In genomic region chr6:92589381-92590065, GRCm38 (mm10) we compare ENCODE assay signal across 20 mouse cellular contexts.
DNase-seq lines count a peak whose midpoint lies in the region; ATAC-seq and TF ChIP-seq lines count a peak whose summit lies in the region.
"Had no signal": no experiment of that assay in that cellular context is flagged by ENCODE, and none has a peak within 500 bp of the region (broad histone marks: within the 10 kb centered on the region; RNA-seq: fewer than 3 reads in every experiment).

No protein-coding gene starts in this region.

- H3K4me1 ChIP-seq in heart, embryonic 11.5 days (ENCODE audit: control insufficient read depth, insufficient read depth, low read length) = no peaks in the 10 kb centered on the region
- H3K4me1 ChIP-seq: embryonic facial prominence, embryonic 13.5 days; forebrain, embryonic 10.5 days; heart, embryonic 15.5 days; hindbrain, embryonic 10.5 days; limb, embryonic 12.5 days; liver, embryonic 13.5 days; midbrain, embryonic 13.5 days; neural tube, embryonic 15.5 days had no signal

- H3K9ac ChIP-seq in heart, embryonic 11.5 days (ENCODE audit: low read depth, low read length) = no peak overlapping the region
- H3K9ac ChIP-seq: embryonic facial prominence, embryonic 13.5 days; heart, embryonic 15.5 days; limb, embryonic 12.5 days; liver, embryonic 13.5 days; midbrain, embryonic 13.5 days; neural tube, embryonic 15.5 days had no signal

- 69% methylated on average over 5 of the region's 5 CpGs for WGBS in heart, embryonic 11.5 days (ENCODE audit: insufficient replicate concordance)

- intact Hi-C loops in left cerebral cortex, postnatal 10 days (cut with DNase I) = no loop called here
- intact Hi-C loops in left cerebral cortex, adult 2 months (cut with DNase I) = loop anchor here (5.0 kb wide), 1 partner anchor 73 kb away; no protein-coding TSS in a partner anchor

- no peaks in the 10 kb centered on the region for H3K27me3 ChIP-seq in heart, embryonic 11.5 days (ENCODE audit: control insufficient read depth, insufficient read depth, low read length)
- H3K27me3 ChIP-seq: embryonic facial prominence, embryonic 13.5 days; heart, embryonic 15.5 days; limb, embryonic 12.5 days; liver, embryonic 13.5 days; midbrain, embryonic 13.5 days; neural tube, embryonic 15.5 days had no signal

- H3K27ac ChIP-seq in left cerebral cortex, adult 2 months = peak overlapping the region; percentile 79
- no peak overlapping the region for H3K27ac ChIP-seq in heart, embryonic 11.5 days (ENCODE audit: low read depth, low read length)
- H3K27ac ChIP-seq: embryonic facial prominence, embryonic 13.5 days; forebrain, embryonic 10.5 days; heart, embryonic 15.5 days; hindbrain, embryonic 10.5 days; limb, embryonic 12.5 days; liver, embryonic 13.5 days; midbrain, embryonic 13.5 days; neural tube, embryonic 15.5 days had no signal

- H3K4me3 ChIP-seq in left cerebral cortex, adult 2 months = no peak overlapping the region
- H3K4me3 ChIP-seq in heart, embryonic 11.5 days (ENCODE audit: low read depth, low read length) = no peak overlapping the region
- H3K4me3 ChIP-seq: embryonic facial prominence, embryonic 13.5 days; forebrain, embryonic 10.5 days; heart, embryonic 15.5 days; hindbrain, embryonic 10.5 days; limb, embryonic 12.5 days; liver, embryonic 13.5 days; midbrain, embryonic 13.5 days; neural tube, embryonic 15.5 days had no signal

- TF ChIP-seq CTCF in left cerebral cortex, adult 2 months (IDR thresholded peaks at IDR 0.05) = no peak

- H3K4me2 ChIP-seq in heart, embryonic 11.5 days = no peak overlapping the region
- H3K4me2 ChIP-seq: embryonic facial prominence, embryonic 13.5 days; heart, embryonic 15.5 days; limb, embryonic 12.5 days; liver, embryonic 13.5 days; midbrain, embryonic 13.5 days; neural tube, embryonic 15.5 days had no signal

- H3K9me3 ChIP-seq in heart, embryonic 11.5 days (replicated peaks; ENCODE audit: control insufficient read depth, low read length) = no peaks in the 10 kb centered on the region
- H3K9me3 ChIP-seq: embryonic facial prominence, embryonic 13.5 days; forebrain, embryonic 10.5 days; heart, embryonic 15.5 days; hindbrain, embryonic 10.5 days; limb, embryonic 12.5 days; liver, embryonic 13.5 days; midbrain, embryonic 13.5 days; neural tube, embryonic 15.5 days had no signal

- DNase-seq in frontal cortex, postnatal 14 days (ENCODE audit: low spot score in 2 of 2) = no peak
- peak; percentile 51 for DNase-seq in left cerebral cortex, adult 11 months (ENCODE audit: low spot score)
- no peak for DNase-seq in left cerebral cortex, postnatal 10 days (ENCODE audit: extremely low spot score in 1 of 2, low spot score in 2 of 2)
- DNase-seq in Muller cell, postnatal 12 days (ENCODE audit: inconsistent ontology term) = peak; percentile 70
- DNase-seq in left cerebral cortex, adult 2 months (ENCODE audit: extremely low spot score in 1 of 2, low spot score in 2 of 2) = peak in 1 of 2 experiments; percentile 45
- DNase-seq in spleen, postnatal 4 days (ENCODE audit: low spot score in 2 of 2) = no peak
- DNase-seq: adrenal gland, postnatal 10 days; cerebellum, adult 2 months; kidney, adult 2 months; liver, embryonic 13.5 days; thymus, postnatal 4 days had no signal

- no peaks in the 10 kb centered on the region for H3K36me3 ChIP-seq in heart, embryonic 11.5 days (ENCODE audit: control insufficient read depth, insufficient read depth, low read length)
- H3K36me3 ChIP-seq: embryonic facial prominence, embryonic 13.5 days; forebrain, embryonic 10.5 days; heart, embryonic 15.5 days; hindbrain, embryonic 10.5 days; limb, embryonic 12.5 days; liver, embryonic 13.5 days; midbrain, embryonic 13.5 days; neural tube, embryonic 15.5 days had no signal

- ATAC-seq in frontal cortex, adult (ENCODE audit: low TSS enrichment) = peak; percentile 93
- ATAC-seq in heart, embryonic 11.5 days (replicated peaks; ENCODE audit: insufficient number of reproducible peaks, low FRiP score, low TSS enrichment) = no peak
- ATAC-seq: midbrain, embryonic 13.5 days had no signal

Comparison
In these comparisons a context has a peak if more than half of its experiments do, and no peak if none do; other contexts are left out.
1. DNase-seq: peak in left cerebral cortex, adult 11 months (single experiment) and Muller cell, postnatal 12 days (single experiment); none in frontal cortex, postnatal 14 days (0 of 2), left cerebral cortex, postnatal 10 days (0 of 2) and spleen, postnatal 4 days (0 of 2).